Mouse (Mus musculus): ENCODE data around the gene Tfpi. TPM values are rescaled to one million over a fixed set of nuclear protein-coding genes. Genes with fewer than 3 reads are reported as not detected.
A peak's percentile ranks its signal among the peaks of the same experiment; 100 is the strongest.

The Tfpi gene
- polyA plus RNA-seq, 1 experiment, result 8.0 TPM

- DNase-seq (ENCODE audit: low read depth), result no peak
Observed at GRCm38 (mm10) chr2:84473941-84474530, 2.5 kb downstream of the Tfpi start.

DNA sequence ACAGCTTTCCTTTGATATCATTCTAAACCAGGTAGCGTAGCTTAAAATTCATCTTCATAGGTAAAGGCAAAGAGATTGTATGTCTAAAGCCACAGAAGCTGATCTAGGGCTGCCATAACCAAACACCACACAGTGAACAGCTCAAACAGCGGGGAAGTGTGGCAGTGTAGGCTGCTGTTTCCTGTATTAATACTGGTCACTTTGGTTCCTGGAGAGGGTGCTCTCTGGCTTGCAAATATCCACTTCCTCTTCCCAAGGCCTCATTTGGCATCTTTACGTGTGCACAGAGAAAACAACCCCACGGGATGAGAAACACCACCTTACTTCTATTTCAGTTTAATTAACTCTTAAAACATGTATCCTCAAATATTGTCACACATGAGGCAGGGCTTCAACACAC lies 9.2 kb downstream of the Tfpi start:
- no peak for DNase-seq (ENCODE audit: low read depth)

DNA sequence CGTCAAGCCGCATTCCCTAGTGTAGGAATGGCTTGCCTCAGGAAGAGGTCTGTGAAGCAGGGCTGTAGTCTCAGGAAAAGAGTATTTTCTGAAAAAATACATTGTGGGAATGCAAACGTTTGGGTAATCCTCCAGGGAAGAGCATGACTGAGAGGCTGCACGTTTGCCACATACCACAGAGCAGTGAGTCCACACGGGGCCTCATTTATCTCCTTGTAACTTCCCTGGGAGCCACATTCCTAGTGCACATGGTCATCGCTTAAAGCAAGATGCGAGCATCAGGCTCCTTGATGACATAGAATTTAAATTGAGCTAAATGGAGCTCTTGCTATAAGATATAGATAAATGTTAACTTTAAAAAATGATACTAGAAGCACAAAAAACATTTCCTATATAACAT lies 11.6 kb downstream of the Tfpi start:
- no peak for DNase-seq (ENCODE audit: low read depth)

DNA sequence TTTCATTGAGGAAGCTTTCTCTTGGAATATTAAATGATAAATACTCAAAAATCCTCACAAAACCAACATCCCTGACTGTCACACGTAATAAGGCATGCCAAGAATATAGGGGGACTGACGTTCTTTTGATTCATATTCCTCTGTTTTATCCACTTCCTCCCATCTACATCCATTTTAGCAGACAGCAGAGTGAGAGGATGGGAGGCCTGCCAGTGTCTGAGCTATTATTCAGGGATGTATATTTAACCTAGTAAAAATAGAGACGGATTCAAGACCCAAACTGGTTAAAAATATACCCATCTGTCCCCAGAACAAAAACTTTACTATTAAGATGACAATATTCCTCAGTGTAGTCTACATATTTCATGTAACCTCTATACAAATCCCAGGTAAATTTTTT lies 14.2 kb downstream of the Tfpi start:
- no peak for DNase-seq (ENCODE audit: low read depth)

- DNase-seq (ENCODE audit: low read depth), result no peak
Observed at GRCm38 (mm10) chr2:84459651-84460177, 16.9 kb downstream of the Tfpi start.

- DNase-seq (ENCODE audit: low read depth), result no peak
Observed at GRCm38 (mm10) chr2:84457221-84457620, 19.4 kb downstream of the Tfpi start.

DNA sequence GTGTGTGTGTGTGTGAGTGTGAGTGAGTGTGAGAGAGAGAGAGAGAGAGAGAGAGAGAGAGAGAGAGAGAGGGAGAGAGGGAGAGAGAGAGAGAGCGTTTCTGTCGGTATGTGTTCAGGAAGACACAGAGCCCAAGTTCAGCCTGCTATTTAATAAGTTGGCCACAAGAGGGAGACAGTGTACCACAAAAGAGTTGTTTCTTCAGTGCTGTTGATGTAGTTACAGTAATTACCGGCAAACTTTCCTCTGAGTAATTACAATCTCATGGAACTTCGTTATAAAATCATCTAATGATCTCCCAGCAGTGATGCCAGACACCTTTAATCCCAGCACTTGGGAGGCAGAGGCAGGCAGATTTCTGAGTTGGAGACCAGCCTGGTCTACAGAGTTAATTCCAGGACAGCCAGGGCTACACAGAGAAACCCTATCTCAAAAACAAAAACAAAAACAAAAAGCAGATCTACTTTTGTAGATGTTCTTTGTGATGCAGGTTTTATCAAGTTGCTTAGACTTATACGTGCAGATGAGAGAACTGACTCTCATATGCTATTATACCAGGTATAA lies 21.3 kb downstream of the Tfpi start:
- peak; percentile 30 for DNase-seq (ENCODE audit: low read depth)

GRCm38 (mm10) chr2:84454551-84455235 lies 21.9 kb downstream of the Tfpi start:
- no peak for DNase-seq (ENCODE audit: low read depth)

GRCm38 (mm10) chr2:84454051-84454450 lies 22.5 kb downstream of the Tfpi start:
- no peak for DNase-seq (ENCODE audit: low read depth)

- DNase-seq (ENCODE audit: low read depth), result no peak
Observed at GRCm38 (mm10) chr2:84445499-84445898, 31.1 kb downstream of the Tfpi start.

DNA sequence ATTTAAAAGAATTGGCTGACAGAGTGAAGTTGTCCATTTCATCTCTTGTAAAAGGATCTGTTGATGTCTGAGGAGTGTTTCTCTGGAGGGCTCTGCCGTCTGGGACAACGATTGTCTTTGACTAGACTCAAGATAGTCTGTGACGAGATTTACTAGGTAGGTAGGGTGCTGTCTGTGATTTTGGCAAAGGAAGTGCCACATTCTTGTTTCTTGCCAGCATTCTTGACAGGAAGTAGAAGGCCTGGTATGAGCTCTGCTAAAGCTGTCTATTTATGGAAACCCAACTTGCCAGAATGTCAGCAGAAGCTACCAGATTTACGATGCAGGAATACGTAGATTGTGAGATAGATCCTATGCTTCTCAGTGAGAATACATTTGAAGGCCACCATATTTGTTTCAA lies 34.6 kb downstream of the Tfpi start:
- no peak for DNase-seq (ENCODE audit: low read depth)

DNA sequence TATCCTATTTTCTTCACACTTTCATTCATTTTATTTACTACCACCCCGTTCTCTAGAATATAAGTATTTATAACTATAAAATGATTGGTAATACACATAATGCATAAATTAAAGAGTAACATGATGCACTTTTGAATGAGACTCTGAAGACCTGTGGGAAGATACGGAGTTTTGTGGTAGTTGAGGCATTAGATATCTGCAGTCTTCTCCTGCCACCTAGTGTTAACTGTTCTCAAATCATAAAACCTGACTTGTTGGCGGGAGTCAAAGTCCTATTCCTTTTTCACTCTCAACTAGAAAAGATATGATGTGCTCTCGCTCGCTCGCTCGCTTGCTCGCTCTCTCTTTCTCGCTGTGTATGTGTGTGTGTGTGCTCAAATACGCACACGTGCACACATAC lies 46.9 kb downstream of the Tfpi start:
- DNase-seq (ENCODE audit: low read depth), result no peak

DNA sequence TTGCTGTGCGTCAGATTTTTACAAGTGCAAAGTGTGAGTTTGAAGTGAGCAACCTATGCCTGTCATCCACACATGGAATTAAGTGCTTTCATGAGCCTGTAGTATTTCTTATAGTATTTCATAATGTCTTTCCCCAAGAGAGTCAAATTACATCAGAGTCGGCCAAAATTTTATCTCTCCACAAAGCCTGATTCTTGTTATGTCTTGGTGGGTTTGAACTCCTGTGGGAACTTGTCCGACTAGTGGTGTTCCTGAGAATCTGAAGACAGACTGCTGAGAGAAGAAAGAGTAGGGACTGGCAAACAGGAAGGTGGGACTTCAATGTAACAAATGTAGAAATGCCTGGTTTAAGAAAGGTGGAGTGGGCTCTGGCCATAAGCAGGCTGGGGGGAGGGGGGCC lies 47.7 kb downstream of the Tfpi start:
- no peak for DNase-seq (ENCODE audit: low read depth)

DNA sequence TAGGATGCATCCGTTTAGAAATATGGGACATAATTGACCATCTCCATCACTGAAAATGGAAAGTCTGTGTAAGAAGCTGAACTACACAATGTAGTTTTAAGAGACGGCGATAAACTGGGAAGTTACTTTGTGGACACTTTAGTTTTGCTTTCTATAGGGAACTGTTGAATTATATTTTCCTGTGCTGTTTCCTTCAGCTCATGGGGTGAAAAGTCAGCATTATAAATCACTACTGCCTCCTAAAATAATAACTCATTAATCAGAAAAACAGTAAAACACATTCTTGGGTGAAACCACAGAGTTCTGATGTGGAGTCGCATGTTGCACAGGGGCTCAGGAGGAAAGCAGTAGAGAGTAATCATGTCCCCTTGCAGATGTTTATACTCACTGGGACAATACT lies 50.0 kb downstream of the Tfpi start:
- DNase-seq (ENCODE audit: low read depth), result no peak

DNA sequence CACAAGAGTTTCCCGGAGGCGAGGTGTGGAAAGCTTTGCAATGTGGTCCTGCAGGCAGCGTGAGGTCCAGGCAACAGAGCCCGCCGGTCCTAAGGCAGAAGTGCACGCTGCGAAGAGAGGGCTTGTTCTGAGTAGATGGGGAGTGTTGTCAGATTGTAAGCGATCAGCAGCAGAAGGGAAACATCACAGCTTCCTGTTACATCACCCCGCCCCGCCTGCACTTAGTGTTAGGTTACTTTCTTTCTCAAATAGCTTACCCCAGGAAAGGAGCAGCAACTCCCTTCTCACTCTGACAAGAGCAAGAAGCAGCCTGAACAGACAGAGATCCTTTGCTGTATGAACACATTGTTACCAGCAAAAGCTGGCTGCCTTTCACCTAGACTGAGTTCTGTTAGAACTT lies 51.4 kb downstream of the Tfpi start, which contains the start of gene Calcrl:
Gene Calcrl (minus strand): TSS at position 274 of the 400 bp plus-strand sequence.
- DNase-seq (ENCODE audit: low read depth), result peak; percentile 51

DNA sequence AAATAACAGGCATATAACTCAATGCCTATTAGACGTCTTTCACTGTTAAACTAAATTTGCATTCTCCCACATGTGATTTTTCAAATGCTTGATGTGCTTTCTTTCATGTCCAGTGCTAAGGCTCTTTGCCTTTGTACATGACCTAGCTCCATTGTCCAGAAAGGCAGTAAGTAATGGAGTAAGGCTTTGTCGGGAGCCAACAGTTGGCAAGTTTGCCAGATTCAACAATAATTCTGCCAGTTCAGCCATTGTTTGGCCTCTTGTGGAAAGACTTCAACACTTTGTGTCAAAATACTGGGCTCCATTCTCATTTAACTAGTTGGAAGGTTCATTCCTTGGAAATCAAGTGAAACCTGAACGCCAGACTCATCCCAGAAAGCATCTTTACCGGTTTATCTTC lies 60.1 kb downstream of the Tfpi start:
- DNase-seq (ENCODE audit: low read depth), result peak; percentile 49

DNA sequence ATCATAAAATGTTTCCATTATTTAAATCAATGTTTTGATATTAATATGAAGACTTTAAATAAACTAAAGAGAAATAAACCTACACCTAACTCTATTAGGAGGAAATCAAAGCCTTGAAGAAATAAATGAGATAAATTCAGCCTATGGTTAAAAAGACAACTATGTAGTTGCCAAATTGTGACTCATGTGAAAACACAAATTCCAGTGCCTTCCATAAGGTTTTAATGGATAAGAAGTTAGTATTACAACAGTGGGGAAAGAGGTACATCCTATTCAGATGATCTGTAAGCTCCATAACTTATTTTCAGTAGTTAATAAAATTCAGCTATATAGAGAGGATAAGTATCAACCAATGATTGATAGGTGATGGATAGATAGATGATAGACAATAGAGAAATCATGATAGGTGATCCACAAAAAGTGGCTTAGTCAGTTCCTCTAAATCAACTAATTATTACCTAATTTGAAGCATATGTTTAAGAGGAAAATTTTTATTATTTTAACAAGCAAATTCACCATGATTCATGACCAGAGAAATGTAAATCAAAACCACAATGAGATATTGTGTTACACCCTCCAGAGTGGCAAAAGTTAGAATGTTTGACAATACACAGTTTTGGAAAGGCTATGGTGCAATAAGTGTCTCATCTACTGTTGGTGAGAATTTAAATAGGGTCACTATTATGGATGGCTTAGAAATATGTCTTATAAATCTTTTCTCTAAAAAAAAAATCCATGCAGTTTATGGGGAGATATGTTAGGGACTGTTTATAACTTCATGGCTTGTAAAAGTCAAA lies 66.6 kb downstream of the Tfpi start:
- no peak for DNase-seq (ENCODE audit: low read depth)

GRCm38 (mm10) chr2:84404834-84405233 lies 71.7 kb downstream of the Tfpi start:
- no peak for DNase-seq (ENCODE audit: low read depth)

- no peak for DNase-seq (ENCODE audit: low read depth)
Observed at GRCm38 (mm10) chr2:84402713-84403112, 73.9 kb downstream of the Tfpi start.

DNA sequence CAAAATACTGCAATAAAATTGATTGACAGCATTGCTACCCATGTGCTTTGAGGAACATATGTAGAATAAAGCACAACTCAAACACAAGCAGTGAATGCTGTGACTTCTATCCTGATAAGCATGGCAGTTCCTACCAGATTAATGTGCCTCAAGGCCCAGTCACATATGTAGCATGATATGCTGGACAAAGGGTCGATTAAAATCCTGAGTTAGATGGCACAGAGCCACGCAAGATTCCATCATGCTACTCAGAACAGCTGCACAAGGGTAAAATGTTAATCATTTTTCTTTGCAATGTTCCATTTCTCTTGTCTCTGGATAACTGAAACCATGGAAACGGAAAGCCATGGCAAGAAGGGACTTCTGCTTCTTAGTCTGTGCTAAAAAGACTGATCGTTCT lies 80.0 kb downstream of the Tfpi start:
- DNase-seq (ENCODE audit: low read depth), result no peak

DNA sequence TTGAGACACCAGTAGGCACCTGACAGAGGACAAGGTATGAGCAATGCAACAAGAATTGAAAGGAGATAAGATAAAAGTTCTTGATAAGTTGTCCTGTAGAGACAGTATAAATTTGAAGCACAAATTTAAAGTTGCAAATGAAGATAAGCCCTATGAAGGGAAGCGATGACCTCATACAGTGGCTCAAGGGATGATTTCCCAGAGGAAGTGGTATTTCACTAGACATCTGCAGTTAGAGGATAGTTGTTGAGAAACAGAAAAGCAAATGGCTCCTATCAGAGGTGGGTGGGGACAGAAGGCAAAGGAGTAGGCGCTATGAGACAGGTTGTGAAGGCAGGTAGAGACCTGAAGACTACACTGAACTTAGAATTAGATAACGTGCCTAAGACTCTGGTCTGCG lies 83.3 kb downstream of the Tfpi start:
- DNase-seq (ENCODE audit: low read depth), result no peak

DNA sequence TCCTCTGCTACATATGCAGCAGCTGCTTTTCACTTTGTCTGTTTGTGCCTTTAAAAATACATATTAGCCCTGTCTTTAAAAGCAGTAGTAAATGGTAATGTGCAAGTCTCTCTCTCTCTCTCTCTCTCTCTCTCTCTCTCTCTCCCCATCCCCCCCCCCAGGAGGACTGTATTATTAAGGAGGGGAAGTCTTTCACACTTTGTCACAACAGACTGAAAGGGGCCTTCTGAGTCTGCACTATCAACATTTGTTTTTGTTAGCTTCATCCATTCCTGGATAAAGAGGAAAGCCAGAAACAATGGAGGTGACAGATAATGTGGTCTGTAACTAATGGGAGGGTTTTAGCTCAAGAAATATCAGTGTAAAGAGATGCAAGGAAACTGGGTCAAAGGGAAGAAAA lies 87.5 kb downstream of the Tfpi start:
- no peak for DNase-seq (ENCODE audit: low read depth)

Data from gonadal fat pad, adult 2 months (tissue).